Mouse (Mus musculus) liver, embryonic 14.5 days (tissue): Measurements from ENCODE around the gene Eif3k.

ENCODE experiments used
- CTCF ChIP-seq: IDR thresholded peaks from 2 replicates; pipeline ENCODE4 v1.5.1; 2016; ENCODE audit warnings: antibody characterized with exemption, low read depth, control low read depth
- EP300 ChIP-seq: IDR thresholded peaks from 2 replicates; pipeline ENCODE4 v1.6.1; 2016; ENCODE audit warnings: antibody characterized with exemption, low read depth

- TF ChIP-seq CTCF (no peak), EP300 (no peak)
Observed at GRCm38 (mm10) chr7:28941129-28941528, 40.5 kb downstream of the Eif3k start.
